Mouse (Mus musculus) heart, postnatal 14 days (tissue): ENCODE results near the gene Tgfbrap1. TPM values are rescaled to one million over a fixed set of nuclear protein-coding genes. Genes with fewer than 3 reads are reported as not detected.
"Not testable (repeated sequence)": the region's sequence is repeated elsewhere in the genome, so short reads cannot be mapped to it uniquely, and the experiment has no call there.

Experiments
- DNase-seq, 2 experiments: peaks; one replicate each; pipeline ENCODE4 v3.0.0; 2021 to 2022
- intact Hi-C: fragments of 180-260 bp; cut with DNase I; formaldehyde crosslinking; loops from one replicate; pipeline ENCODE4 v1.15.1; 2025
- microRNA-seq, 2 experiments: library from miRNA; unstranded; fragments of <30 nt; microRNA quantifications; one replicate each; pipeline ENCODE4 v1.2.0; 2021 to 2022
- total RNA-seq, 2 experiments: library from RNA; stranded (reverse); gene quantifications; 2 replicates each; pipeline ENCODE4 v1.2.3; 2021

Gene Tgfbrap1
- total RNA-seq, 2 experiments from 2014 or later = 13.9 to 15.7 TPM

DNA sequence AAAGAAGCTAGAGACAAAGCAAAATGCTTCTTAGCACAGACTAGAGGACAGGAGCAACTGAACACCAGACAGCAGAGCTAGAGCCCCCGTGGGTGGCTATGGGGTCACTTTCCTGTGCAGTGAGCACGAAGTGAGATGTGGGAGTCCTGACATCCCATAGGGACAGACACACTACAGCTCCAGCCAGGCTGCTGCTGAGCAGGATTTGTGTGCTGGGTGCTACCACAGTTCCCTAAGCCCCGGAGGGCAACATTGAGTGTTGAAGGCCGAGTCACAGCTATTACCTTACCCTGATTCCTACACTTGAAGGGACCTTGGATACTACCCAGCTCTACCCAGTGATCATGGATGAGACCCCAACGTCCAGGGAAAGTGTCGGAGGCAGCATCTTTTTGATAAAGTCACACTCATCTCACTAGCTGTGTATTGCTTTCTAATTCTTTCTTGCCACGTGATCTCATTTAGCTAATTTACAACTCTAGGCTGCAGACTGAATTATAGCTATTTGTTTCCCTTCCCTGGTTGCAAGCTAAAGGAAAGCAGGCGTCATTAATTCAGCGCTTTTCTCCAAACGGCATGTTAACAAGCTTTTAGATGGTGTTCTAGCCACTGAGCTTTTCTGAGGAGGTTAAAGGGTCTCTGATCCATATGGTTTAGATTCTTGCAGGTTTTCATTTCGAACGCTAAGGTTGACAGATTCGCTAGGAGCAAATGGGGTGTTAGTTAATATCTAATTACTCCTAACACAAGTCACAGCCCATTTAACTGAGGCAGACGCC lies 53.0 kb downstream of the Tgfbrap1 start:
- intact Hi-C loops = no loop called here
- DNase-seq = no peak

DNA sequence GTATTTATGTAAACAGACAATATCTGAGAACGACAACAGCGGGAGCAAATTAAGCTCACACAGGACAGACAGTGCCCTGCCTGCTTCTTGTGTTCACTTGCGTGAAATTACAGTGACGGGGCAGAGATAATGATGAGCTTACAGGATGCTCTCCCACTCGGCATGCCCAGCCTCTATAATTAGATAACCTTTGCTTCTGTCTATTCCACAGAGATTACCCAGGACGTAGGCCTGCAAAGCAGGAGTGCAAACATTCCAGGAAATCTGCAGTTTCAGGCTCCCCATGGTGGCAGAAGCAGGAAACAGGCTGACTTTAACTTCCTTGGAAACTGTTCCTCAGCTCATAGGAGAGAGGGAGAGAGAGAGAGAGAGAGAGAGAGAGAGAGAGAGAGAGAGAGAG lies 56.2 kb downstream of the Tgfbrap1 start:
- no peak for DNase-seq
- intact Hi-C loops = no loop called here

DNA sequence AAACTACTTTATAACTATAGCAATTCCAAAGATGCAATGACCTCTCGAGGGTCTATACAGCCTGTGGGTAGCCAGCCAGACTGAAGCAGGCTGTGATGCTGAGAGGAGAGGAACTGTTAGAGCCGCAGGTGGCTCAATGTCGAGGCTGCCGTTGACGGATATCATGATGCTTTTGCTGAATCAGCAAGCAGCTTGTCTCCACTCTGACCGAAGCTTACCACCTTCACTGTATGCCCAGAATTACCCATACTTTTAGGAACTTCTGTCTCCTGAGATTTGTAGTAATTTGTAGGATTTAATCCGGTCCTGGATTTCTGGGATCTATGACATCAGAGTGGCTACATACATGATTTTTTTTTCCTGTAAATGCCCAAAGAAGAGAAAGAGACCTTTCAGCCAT lies 62.4 kb downstream of the Tgfbrap1 start:
- intact Hi-C loops = no loop called here
- no peak for DNase-seq

DNA sequence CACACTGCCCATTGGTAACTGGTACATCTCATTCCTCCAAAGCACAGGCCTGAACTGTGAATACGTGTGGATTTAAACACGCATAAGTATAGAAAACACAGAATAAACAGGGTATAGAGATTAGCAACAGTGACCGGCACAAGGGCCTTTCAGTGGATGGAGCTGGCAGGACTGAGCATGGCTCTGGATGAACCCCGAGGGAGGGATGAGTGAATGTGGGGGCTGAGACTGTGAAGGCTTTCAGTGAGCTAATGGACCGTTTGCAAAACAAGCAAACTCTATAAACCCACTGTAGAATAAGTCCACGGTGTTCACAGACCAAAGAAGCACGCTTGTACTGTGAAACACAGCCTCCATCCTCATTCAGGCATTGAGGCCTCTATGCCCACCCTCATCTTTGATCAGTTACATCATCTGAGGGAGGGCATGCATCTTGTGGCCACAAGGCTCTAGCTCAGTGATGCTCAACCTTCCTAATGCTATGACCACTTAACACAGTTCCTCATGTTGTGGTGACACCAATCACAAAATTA lies 83.2 kb downstream of the Tgfbrap1 start:
- intact Hi-C loops, DNase-seq: not testable (repeated sequence)

DNA sequence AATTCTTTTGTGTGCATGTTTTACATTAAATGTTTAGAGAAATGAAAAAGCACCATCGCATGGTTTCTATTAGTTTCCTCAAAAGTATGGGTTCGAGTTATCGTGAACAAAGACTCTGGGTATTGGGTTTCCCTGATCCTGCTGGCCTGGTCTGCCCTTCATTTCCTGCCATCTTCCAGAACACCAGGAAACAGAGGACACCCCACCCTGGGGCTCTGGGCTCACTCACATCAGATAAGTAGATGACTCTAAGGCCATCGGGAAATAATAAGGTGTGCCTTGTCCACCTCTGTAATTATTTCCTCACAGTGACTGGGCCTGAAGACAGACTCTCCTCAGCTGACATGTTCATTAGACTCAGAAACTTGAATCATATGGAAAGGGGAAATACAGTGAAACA lies 88.0 kb downstream of the Tgfbrap1 start:
- intact Hi-C loops = no loop called here
- DNase-seq = no peak

DNA sequence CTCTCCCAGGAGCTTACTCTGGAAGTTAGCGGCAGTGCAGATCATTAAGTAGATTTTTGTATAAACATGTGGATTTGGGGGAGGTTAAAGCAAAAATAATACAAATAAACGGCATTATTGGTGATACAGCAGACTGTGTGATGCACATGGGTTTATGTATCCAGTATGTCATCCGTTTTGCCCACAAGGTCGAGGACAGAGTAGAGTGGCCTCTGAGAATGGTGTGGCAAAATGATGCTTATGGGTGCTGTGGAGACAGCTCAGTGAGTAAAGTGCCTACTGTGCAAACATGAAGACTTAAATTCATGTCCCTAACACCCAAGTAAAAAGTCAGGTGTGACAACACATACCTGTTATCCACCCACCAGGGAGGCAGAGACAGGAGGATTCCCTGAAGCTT lies 91.9 kb downstream of the Tgfbrap1 start:
- no peak for DNase-seq
- intact Hi-C loops = no loop called here

DNA sequence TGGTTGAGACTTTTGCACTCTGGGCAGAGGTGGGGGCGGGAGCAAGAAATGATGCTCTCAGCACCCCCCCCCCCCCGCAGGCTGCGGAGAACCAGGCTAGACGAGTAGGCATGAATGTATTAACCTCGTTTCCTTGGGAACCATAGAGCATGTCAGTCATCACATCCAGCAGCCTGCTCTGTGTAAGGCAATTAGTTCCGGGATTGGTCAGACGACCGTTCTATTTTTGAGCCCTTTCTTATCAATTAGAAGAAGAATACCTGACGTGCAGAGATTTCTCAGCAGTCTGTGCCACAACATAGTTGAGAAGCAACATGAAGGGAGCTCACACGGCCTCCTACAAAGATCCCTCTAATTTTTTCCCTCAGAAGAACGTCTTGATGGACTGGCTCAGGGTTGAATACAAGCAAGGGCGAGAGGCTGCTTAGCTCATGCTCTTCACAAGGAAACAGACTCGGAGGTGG lies 92.4 kb downstream of the Tgfbrap1 start:
- no peak for DNase-seq
- intact Hi-C loops = no loop called here

Small RNA genes lying within 50 kb of the gene (microRNA-seq; reads per million reads assigned to microRNA genes)
- gene Gm24001 = 0 reads per million in 2 experiments

Other genes with a start within 250 kb of the Tgfbrap1 start
- gene Mrps9, start 247.4 kb downstream of the Tgfbrap1 start, total RNA-seq = 10 to 100 TPM; 97.4 to 99.6 TPM
- gene Gpr45, start 145.8 kb downstream of the Tgfbrap1 start, total RNA-seq = 1 to 10 TPM in 1 of 2 experiments, under 1 TPM in 1; 0.36 to 1.1 TPM
- 10 to 100 TPM; 15.3 to 15.4 TPM for gene AI597479, start 73 bp upstream of the Tgfbrap1 start, total RNA-seq
- 1,000 to 10,000 TPM; 1,735 to 2,031 TPM for gene Fhl2, start 98.3 kb upstream of the Tgfbrap1 start, total RNA-seq